Mouse (Mus musculus) neural tube, embryonic 11.5 days (tissue): ENCODE data around the gene Spag16. TPM values are rescaled to one million over a fixed set of nuclear protein-coding genes. Genes with fewer than 3 reads are reported as not detected.

Experiments used
- ATAC-seq: fragments of 200-750 bp; cut with Nextera tagmentation; 2 replicates; pipeline ENCODE4 v1.8.0; 2017; ENCODE audit warnings: moderate number of reproducible peaks, mild to moderate bottlenecking, moderate TSS enrichment, moderate library complexity; ENCODE audit not compliant: insufficient read depth, low FRiP score, low TSS enrichment
- DNase-seq: peaks from one replicate; pipeline ENCODE4 v3.0.0-alpha.2; 2015; ENCODE audit warnings: low spot score
- H3K27ac ChIP-seq: fragments of 300-500 bp; sonication (generic); 2 replicates; pipeline ENCODE4 v1.5.1; 2014; ENCODE audit warnings: low read depth, mild to moderate bottlenecking, low read length
- H3K27me3 ChIP-seq: fragments of 300-500 bp; sonication (generic); 2 replicates; pipeline ENCODE4 v1.6.1; 2014; ENCODE audit warnings: mild to moderate bottlenecking, low read length, mixed read lengths; ENCODE audit not compliant: control insufficient read depth, insufficient read depth
- H3K36me3 ChIP-seq: fragments of 300-500 bp; sonication (generic); 2 replicates; pipeline ENCODE4 v1.6.1; 2014; ENCODE audit warnings: mild to moderate bottlenecking, low read length, moderate library complexity, mixed read lengths; ENCODE audit not compliant: control insufficient read depth, insufficient read depth
- H3K4me1 ChIP-seq: fragments of 300-500 bp; sonication (generic); 2 replicates; pipeline ENCODE4 v1.6.1; 2014; ENCODE audit warnings: low read length, mixed read lengths; ENCODE audit not compliant: control insufficient read depth, insufficient read depth
- H3K4me2 ChIP-seq: fragments of 300-500 bp; sonication (generic); 2 replicates; pipeline ENCODE4 v1.6.1; 2014; ENCODE audit warnings: low read depth, mild to moderate bottlenecking, moderate library complexity
- H3K4me3 ChIP-seq: fragments of 300-500 bp; sonication (generic); 2 replicates; pipeline ENCODE4 v1.5.1; 2014; ENCODE audit warnings: low read depth, low read length
- H3K9ac ChIP-seq: fragments of 300-500 bp; sonication (generic); 2 replicates; pipeline ENCODE4 v1.6.1; 2014; ENCODE audit warnings: mild to moderate bottlenecking, low read length
- H3K9me3 ChIP-seq: fragments of 300-500 bp; sonication (generic); 2 replicates; pipeline ENCODE4 v1.6.1; 2016; ENCODE audit warnings: low read length; ENCODE audit not compliant: control insufficient read depth
- WGBS: fragments of 180-500 bp; shearing (Covaris S2); extraction: QIAGEN DNeasy Blood & Tissue Kit; methylation state at CpG from one replicate; pipeline ENCODE4 v1.1.7; 2014; 5-methylcytosine and 5-hydroxymethylcytosine counted together
- polyA plus RNA-seq: library from polyadenylated mRNA; unstranded; fragments of >200 nt; fragmentation: Nextera tagmentation; extraction: Ambion mirVana; gene quantifications from 2 replicates; pipeline ENCODE4 v1.2.1, GENCODE M21; 2014

The Spag16 gene
- polyA plus RNA-seq, 1 experiment from 2014 or later: 2.2 TPM

GRCm38 (mm10) chr1:70703934-70704333, 877.2 kb downstream of the Spag16 start:
- Histone ChIP-seq H3K4me2 (no peak overlapping the region), H3K4me3 (no peak overlapping the region), H3K9ac (no peak overlapping the region), H3K9me3 (no peaks in the 10 kb centered on the region), H3K4me1 (no peaks in the 10 kb centered on the region), H3K36me3 (no peaks in the 10 kb centered on the region), H3K27me3 (no peaks in the 10 kb centered on the region), H3K27ac (no peak overlapping the region)
- ATAC-seq: no peak
- no peak for DNase-seq
- 81% methylated on average over 3 of the region's 3 CpGs for WGBS

GRCm38 (mm10) chr1:70705821-70706220, 879.1 kb downstream of the Spag16 start:
- H3K27me3 ChIP-seq: no peaks in the 10 kb centered on the region
- H3K9me3 ChIP-seq: no peaks in the 10 kb centered on the region
- DNase-seq (no peak), ATAC-seq (no peak)
- no peak overlapping the region for H3K9ac ChIP-seq
- H3K4me2 ChIP-seq: no peak overlapping the region
- WGBS: 82% methylated on average over 3 of the region's 3 CpGs
- H3K4me3 ChIP-seq: no peak overlapping the region
- no peak overlapping the region for H3K27ac ChIP-seq
- no peaks in the 10 kb centered on the region for H3K4me1 ChIP-seq
- H3K36me3 ChIP-seq: no peaks in the 10 kb centered on the region

- Histone ChIP-seq H3K4me1 (no peaks in the 10 kb centered on the region), H3K27me3 (no peaks in the 10 kb centered on the region), H3K27ac (no peak overlapping the region), H3K36me3 (no peaks in the 10 kb centered on the region), H3K4me3 (no peak overlapping the region), H3K9ac (no peak overlapping the region), H3K9me3 (no peaks in the 10 kb centered on the region), H3K4me2 (no peak overlapping the region)
- WGBS: 63% methylated on average over 5 of the region's 5 CpGs
- DNase-seq (no peak), ATAC-seq (no peak)
Measured at GRCm38 (mm10) chr1:70725045-70725444, 898.3 kb downstream of the Spag16 start.

- H3K4me2 ChIP-seq: peak within 1 kb of the TSS; percentile 25; the same call in 1 of the 2 replicates
- H3K36me3 ChIP-seq: no peaks in the 10 kb centered on the region
- no peak within 1 kb of the TSS for H3K9ac ChIP-seq
- no peaks in the 10 kb centered on the region for H3K9me3 ChIP-seq
- no peaks in the 10 kb centered on the region for H3K4me1 ChIP-seq
- DNase-seq (peak; percentile 79), ATAC-seq (no peak)
- no peak within 1 kb of the TSS for H3K27ac ChIP-seq
- WGBS: 13% methylated on average over 13 of the region's 13 CpGs
- no peak within 1 kb of the TSS for H3K4me3 ChIP-seq
- H3K27me3 ChIP-seq: no peaks in the 10 kb centered on the region
Measured at GRCm38 (mm10) chr1:70725655-70726066, 898.9 kb downstream of the Spag16 start, which contains the start of gene Vwc2l. TSS of gene Vwc2l (plus strand) at chr1:70725715.

Other genes starting within 250 kb of the Spag16 start
- 3.4 and 3.7 TPM in 2 replicates for gene Ikzf2, start 139.7 kb upstream of the Spag16 start, polyA plus RNA-seq